Mouse (Mus musculus) heart, adult 2 months (tissue): Measurements from ENCODE around the gene Gm11733. TPM values are rescaled to one million over a fixed set of nuclear protein-coding genes. Genes with fewer than 3 reads are reported as not detected.
A peak's percentile ranks its signal among the peaks of the same experiment; 100 is the strongest.
"Not testable (repeated sequence)": the region's sequence is repeated elsewhere in the genome, so short reads cannot be mapped to it uniquely, and the experiment has no call there.

Experiments used
- DNase-seq, 2 experiments: peaks; one replicate each; pipeline ENCODE4 v3.0.0; 2021
- H3K27ac ChIP-seq: fragments of 200-600 bp; 2 replicates; pipeline ENCODE4 v1.8.1; 2022
- H3K27me3 ChIP-seq: fragments of 200-500 bp; 2 replicates; pipeline ENCODE4 v1.6.1; 2012; ENCODE audit warnings: mild to moderate bottlenecking, low read length, inconsistent platforms, mixed read lengths; ENCODE audit not compliant: control insufficient read depth, insufficient read depth
- H3K36me3 ChIP-seq: fragments of 200-500 bp; 2 replicates; pipeline ENCODE4 v1.6.1; 2012; ENCODE audit warnings: low read length, inconsistent platforms; ENCODE audit not compliant: control insufficient read depth, insufficient read depth
- H3K4me1 ChIP-seq: fragments of 200-500 bp; 2 replicates; pipeline ENCODE4 v1.6.1; 2011; ENCODE audit warnings: low read length; ENCODE audit not compliant: control insufficient read depth, insufficient read depth
- H3K4me3 ChIP-seq: fragments of 200-600 bp; 2 replicates; pipeline ENCODE4 v1.8.1; 2022
- H3K79me2 ChIP-seq: fragments of 200-500 bp; replicated peaks from 2 replicates; pipeline ENCODE4 v1.6.1; 2012; ENCODE audit warnings: mild to moderate bottlenecking, inconsistent platforms, low read length, moderate library complexity, mixed read lengths; ENCODE audit not compliant: control insufficient read depth, insufficient read depth
- H3K9ac ChIP-seq: fragments of 200-500 bp; 2 replicates; pipeline ENCODE4 v1.6.1; 2012; ENCODE audit warnings: low read depth, mild to moderate bottlenecking, control low read depth, inconsistent platforms, low read length, mixed read lengths
- CTCF ChIP-seq: fragments of 200-600 bp; IDR thresholded peaks from 2 replicates; pipeline ENCODE4 v1.8.1; 2022; ENCODE audit warnings: antibody characterized with exemption, mild to moderate bottlenecking, moderate library complexity
- EP300 ChIP-seq: fragments of 200-500 bp; IDR thresholded peaks from 2 replicates; pipeline ENCODE4 v1.6.1; 2011; ENCODE audit warnings: low read depth, low read length, control low read depth; ENCODE audit not compliant: insufficient read depth
- POLR2A ChIP-seq: fragments of 200-500 bp; IDR thresholded peaks from 2 replicates; pipeline ENCODE4 v1.6.1; 2011; ENCODE audit warnings: mild to moderate bottlenecking, low read depth, low read length, control low read depth; ENCODE audit not compliant: insufficient read depth
- WGBS: fragments of 180-500 bp; shearing (Covaris S2); methylation state at CpG from one replicate; pipeline ENCODE4 v1.1.7; 2018; 5-methylcytosine and 5-hydroxymethylcytosine counted together
- intact Hi-C: fragments of 180-260 bp; cut with DNase I; formaldehyde crosslinking; loops from one replicate; pipeline ENCODE4 v1.15.1; 2025
- polyA plus RNA-seq: library from polyadenylated mRNA; depleted of rRNA; stranded (reverse); fragments of >200 nt; gene quantifications from 2 replicates; pipeline ENCODE4 v1.2.3, GENCODE M21; 2012
- total RNA-seq, 2 experiments: library from RNA; stranded (reverse); gene quantifications; 2 replicates each; pipeline ENCODE4 v1.2.3; 2021

Gene Gm11733
- total and polyA plus RNA-seq, 3 experiments = 0.10 TPM; not detected in 2

DNA sequence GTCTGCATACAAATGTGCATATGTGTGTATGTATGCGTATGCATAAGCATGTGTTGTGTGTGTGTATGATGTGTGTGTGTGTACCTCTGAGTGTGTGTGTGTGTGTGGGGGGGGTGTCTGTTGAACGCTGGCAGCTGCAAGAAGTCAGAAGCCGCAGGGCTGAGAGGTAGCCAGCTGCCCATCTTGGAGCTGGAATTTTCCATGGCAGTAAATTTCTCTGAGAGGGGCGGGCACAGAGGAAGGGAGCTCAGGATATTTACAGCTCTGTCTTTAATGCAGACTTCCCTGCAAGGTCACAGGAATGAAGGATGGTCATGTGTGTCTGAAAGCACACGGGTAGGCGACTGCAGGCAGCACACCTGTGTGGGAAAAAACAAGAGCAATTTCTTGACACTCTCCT, 38.5 kb upstream of the Gm11733 start:
- intact Hi-C loops = no loop called here
- Histone ChIP-seq H3K4me1 (no peaks in the 10 kb centered on the region), H3K27me3 (no peaks in the 10 kb centered on the region), H3K79me2 (no peaks in the 10 kb centered on the region), H3K4me3 (no peak overlapping the region), H3K36me3 (no peaks in the 10 kb centered on the region), H3K9ac (no peak overlapping the region), H3K27ac (no peak overlapping the region)
- DNase-seq = no peak
- TF ChIP-seq CTCF = no peak
- TF ChIP-seq EP300 = no peak
- TF ChIP-seq POLR2A = no peak
- WGBS = 50% methylated on average over 6 of the region's 6 CpGs

DNA sequence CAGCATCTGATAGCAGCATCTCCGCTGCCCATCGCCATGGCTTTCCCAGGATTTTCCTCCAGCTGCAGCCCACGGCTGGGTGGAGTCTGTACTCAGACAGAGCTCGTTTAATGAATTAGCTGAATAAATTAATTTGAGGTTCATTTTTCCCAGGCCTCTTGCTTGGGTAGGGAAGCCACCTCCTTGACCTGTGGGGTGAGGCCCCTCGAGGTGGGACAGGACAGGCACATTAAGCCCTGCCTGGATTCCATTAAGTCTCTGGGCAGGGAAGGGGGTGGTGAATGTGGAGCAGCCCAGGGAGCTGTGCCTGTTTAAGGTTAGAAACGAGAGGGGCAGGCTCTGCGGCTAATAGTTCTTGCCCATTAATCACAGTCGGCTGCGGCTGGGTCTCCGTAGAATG, 30.1 kb upstream of the Gm11733 start:
- H3K27me3 ChIP-seq = no peaks in the 10 kb centered on the region; the same call in 1 of the 2 replicates
- intact Hi-C loops = no loop called here
- H3K4me3 ChIP-seq = no peak overlapping the region
- no peaks in the 10 kb centered on the region for H3K36me3 ChIP-seq
- H3K79me2 ChIP-seq = no peaks in the 10 kb centered on the region
- no peak for DNase-seq
- no peak overlapping the region for H3K9ac ChIP-seq
- no peak overlapping the region for H3K27ac ChIP-seq
- no peaks in the 10 kb centered on the region for H3K4me1 ChIP-seq
- WGBS = 62% methylated on average over 10 of the region's 10 CpGs
- TF ChIP-seq POLR2A = no peak
- no peak for TF ChIP-seq CTCF
- no peak for TF ChIP-seq EP300

DNA sequence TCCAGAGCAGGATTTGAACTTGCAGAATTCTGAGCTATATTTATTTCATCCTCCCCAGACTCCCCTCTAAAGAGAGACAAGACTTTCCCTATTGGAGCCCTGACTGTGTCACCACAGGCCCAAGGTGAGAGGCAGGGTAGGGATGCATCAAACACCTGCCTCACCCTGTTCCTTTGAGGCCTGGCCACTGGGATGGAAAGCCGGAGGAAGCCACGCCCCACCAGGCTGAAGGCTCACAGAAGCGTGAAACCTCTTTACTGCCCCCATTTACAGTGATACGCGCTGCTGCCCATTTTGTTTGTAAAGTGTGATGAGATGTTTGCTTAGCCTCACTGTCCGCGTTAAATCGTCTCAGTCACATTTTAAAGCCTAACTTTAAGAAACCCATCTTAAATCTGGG, 25.0 kb upstream of the Gm11733 start:
- Histone ChIP-seq H3K4me1 (no peaks in the 10 kb centered on the region), H3K27ac (no peak overlapping the region), H3K27me3 (peaks cover 5% of the 10 kb centered on the region), H3K4me3 (no peak overlapping the region), H3K9ac (no peak overlapping the region), H3K36me3 (no peaks in the 10 kb centered on the region), H3K79me2 (no peaks in the 10 kb centered on the region)
- WGBS = 14% methylated on average over 8 of the region's 8 CpGs
- intact Hi-C loops = loop anchor here (2.0 kb wide), 1 partner anchor 18 kb away; no protein-coding TSS in a partner anchor
- no peak for DNase-seq
- TF ChIP-seq CTCF (no peak), EP300 (no peak), POLR2A (no peak)

DNA sequence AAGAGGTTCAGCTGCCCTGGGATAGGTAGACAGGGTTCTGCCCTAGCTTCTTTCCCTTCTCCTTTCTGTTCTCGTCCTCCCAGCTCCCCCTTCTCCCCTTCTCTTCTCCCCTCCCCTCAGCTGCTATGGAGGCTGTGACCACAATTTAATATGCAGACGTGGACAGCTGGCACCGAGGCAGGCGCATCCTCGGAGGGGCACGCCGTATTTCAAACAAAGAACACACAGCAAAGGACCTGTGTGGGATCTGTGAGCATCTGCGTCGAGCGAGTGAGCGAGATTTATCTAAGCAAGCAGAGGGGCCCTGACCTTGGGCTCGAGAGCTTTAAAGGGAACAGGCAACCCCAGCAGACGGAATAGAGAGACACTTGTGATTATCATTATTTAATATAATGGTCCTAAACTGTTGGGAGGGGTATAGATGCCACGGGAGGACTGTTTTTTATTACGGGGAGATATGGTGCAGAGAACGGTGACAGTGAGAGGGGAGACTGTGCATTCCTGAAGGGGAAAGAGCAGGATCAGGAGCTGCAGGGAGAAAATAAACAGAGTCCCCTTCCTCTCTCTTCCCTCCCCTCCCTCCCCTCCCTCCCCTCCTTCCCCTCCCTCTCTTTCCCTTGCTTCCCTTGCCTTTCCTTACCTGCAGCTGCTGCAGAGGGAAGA, 21.8 kb upstream of the Gm11733 start:
- H3K4me3 ChIP-seq = no peak overlapping the region
- intact Hi-C loops = no loop called here
- no peak overlapping the region for H3K9ac ChIP-seq

DNA sequence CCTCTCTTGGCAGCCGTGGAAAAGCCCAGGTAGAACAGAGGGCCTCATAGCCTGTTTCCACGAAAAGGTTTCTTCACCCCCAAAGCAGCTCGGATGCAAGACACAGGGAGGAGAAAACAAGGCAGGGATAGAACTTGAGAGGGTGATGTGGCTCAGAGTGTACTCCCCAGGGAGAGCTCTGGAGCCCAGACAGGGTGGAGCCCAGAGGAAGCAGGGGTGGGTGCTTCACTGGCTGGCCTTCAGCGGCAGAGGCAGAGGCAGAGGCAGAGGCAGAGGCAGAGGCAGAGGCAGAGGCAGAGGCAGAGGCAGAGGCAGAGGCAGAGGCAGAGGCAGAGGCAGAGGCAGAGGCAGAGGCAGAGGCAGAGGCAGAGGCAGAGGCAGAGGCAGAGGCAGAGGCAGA, 20.8 kb upstream of the Gm11733 start:
- H3K27me3 ChIP-seq, H3K36me3 ChIP-seq, H3K27ac ChIP-seq, H3K79me2 ChIP-seq, H3K4me1 ChIP-seq, H3K4me3 ChIP-seq, H3K9ac ChIP-seq, intact Hi-C loops: not testable (repeated sequence)
- peak in 1 of 2 experiments; percentile 12 for DNase-seq
- 65% methylated on average over 4 of the region's 4 CpGs for WGBS

More for the DNA sequence above, 21.8 kb upstream of the Gm11733 start:
- no peak for TF ChIP-seq CTCF
- no peak for TF ChIP-seq EP300
- no peak for TF ChIP-seq POLR2A
- Histone ChIP-seq H3K36me3 (no peaks in the 10 kb centered on the region), H3K4me1 (no peaks in the 10 kb centered on the region), H3K27me3 (peaks cover 5% of the 10 kb centered on the region), H3K27ac (no peak overlapping the region), H3K79me2 (no peaks in the 10 kb centered on the region)
- no peak for DNase-seq
- 29% methylated on average over 16 of the region's 16 CpGs for WGBS

DNA sequence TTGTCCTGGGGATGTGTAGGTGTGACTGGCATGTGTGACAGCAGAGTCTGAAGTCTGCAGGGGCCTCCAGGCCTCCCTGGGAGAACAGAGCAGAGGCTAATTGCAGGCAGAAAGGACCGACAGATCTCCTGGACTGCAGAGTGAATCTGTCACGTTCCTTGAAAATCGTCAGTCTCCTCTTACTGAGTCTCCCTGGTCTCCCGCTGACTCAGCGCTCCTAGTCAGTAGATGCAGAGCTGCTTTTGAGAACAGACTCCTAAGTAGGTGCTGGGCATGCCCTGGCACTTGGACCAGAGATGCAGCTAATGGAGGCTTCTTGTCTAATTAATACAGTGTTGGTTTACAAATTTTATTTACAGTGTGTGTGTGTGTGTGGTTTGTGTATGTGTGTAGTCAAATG, 17.9 kb upstream of the Gm11733 start:
- peaks cover 1% of the 10 kb centered on the region; the same call in 1 of the 2 replicates for H3K27me3 ChIP-seq
- no peaks in the 10 kb centered on the region for H3K79me2 ChIP-seq
- H3K4me3 ChIP-seq = no peak overlapping the region
- peaks cover 2% of the 10 kb centered on the region for H3K4me1 ChIP-seq
- no peak overlapping the region for H3K27ac ChIP-seq
- no peak for DNase-seq
- 44% methylated on average over 5 of the region's 5 CpGs for WGBS
- H3K9ac ChIP-seq = no peak overlapping the region
- no peaks in the 10 kb centered on the region for H3K36me3 ChIP-seq
- TF ChIP-seq POLR2A (no peak), CTCF (no peak), EP300 (no peak)
- intact Hi-C loops = no loop called here
